Mouse (Mus musculus) lung, embryonic 14.5 days (tissue): ENCODE data around the gene Greb1. TPM values are rescaled to one million over a fixed set of nuclear protein-coding genes. Genes with fewer than 3 reads are reported as not detected.

ENCODE experiments used
- ATAC-seq: fragments of 200-750 bp; cut with Nextera tagmentation; 2 replicates; pipeline ENCODE4 v1.8.0; 2017; ENCODE audit warnings: mild to moderate bottlenecking, moderate TSS enrichment, moderate library complexity; ENCODE audit not compliant: insufficient read depth
- DNase-seq: peaks from one replicate; pipeline ENCODE4 v3.0.0-alpha.2; 2015
- H3K27ac ChIP-seq: fragments of 300-500 bp; sonication (generic); 2 replicates; pipeline ENCODE4 v1.5.1; 2014; ENCODE audit warnings: low read depth, mild to moderate bottlenecking, moderate library complexity
- H3K27me3 ChIP-seq: fragments of 300-500 bp; sonication (generic); 2 replicates; pipeline ENCODE4 v1.6.1; 2014; ENCODE audit warnings: low read length, control low read depth; ENCODE audit not compliant: insufficient read depth
- H3K36me3 ChIP-seq: fragments of 300-500 bp; sonication (generic); 2 replicates; pipeline ENCODE4 v1.6.1; 2014; ENCODE audit warnings: control low read depth; ENCODE audit not compliant: insufficient read depth
- H3K4me1 ChIP-seq: fragments of 300-500 bp; sonication (generic); 2 replicates; pipeline ENCODE4 v1.6.1; 2014; ENCODE audit warnings: antibody characterized with exemption, control low read depth; ENCODE audit not compliant: insufficient read depth
- H3K4me2 ChIP-seq: fragments of 300-500 bp; sonication (generic); 2 replicates; pipeline ENCODE4 v1.6.1; 2014; ENCODE audit warnings: mild to moderate bottlenecking
- H3K4me3 ChIP-seq: fragments of 300-500 bp; sonication (generic); 2 replicates; pipeline ENCODE4 v1.5.1; 2014; ENCODE audit warnings: low read depth, low read length
- H3K9ac ChIP-seq: fragments of 300-500 bp; sonication (generic); 2 replicates; pipeline ENCODE4 v1.6.1; 2014
- H3K9me3 ChIP-seq: fragments of 300-500 bp; sonication (generic); 2 replicates; pipeline ENCODE4 v1.6.1; 2016; ENCODE audit warnings: low read depth, low read length, control low read depth
- CTCF ChIP-seq: IDR thresholded peaks from 2 replicates; pipeline ENCODE4 v1.5.1; 2016; ENCODE audit warnings: antibody characterized with exemption, low read depth
- WGBS: fragments of 180-500 bp; shearing (Covaris S2); extraction: QIAGEN DNeasy Blood & Tissue Kit; methylation state at CpG from one replicate; pipeline ENCODE4 v1.1.7; 2014; 5-methylcytosine and 5-hydroxymethylcytosine counted together
- polyA plus RNA-seq: library from polyadenylated mRNA; unstranded; fragments of >200 nt; fragmentation: Nextera tagmentation; extraction: Ambion mirVana; gene quantifications from 2 replicates; pipeline ENCODE4 v1.2.1, GENCODE M21; 2014

Greb1 gene
- polyA plus RNA-seq, 1 experiment from 2014 or later: 4.4 TPM

GRCm38 (mm10) chr12:16778523-16778922 is 22.2 kb downstream of the Greb1 start:
- Histone ChIP-seq H3K9me3 (no peaks in the 10 kb centered on the region), H3K36me3 (no peaks in the 10 kb centered on the region), H3K27me3 (no peaks in the 10 kb centered on the region), H3K4me2 (no peak overlapping the region), H3K9ac (no peak overlapping the region), H3K4me1 (no peaks in the 10 kb centered on the region), H3K4me3 (no peak overlapping the region), H3K27ac (no peak overlapping the region)
- TF ChIP-seq CTCF: no peak
- DNase-seq (no peak), ATAC-seq (no peak)
- WGBS: 66% methylated on average over 5 of the region's 5 CpGs

GRCm38 (mm10) chr12:16775351-16775750 is 25.3 kb downstream of the Greb1 start:
- no peak overlapping the region for H3K4me2 ChIP-seq
- H3K36me3 ChIP-seq: no peaks in the 10 kb centered on the region
- H3K4me3 ChIP-seq: no peak overlapping the region
- no peaks in the 10 kb centered on the region for H3K4me1 ChIP-seq
- no peak overlapping the region for H3K27ac ChIP-seq
- DNase-seq (peak; percentile 18), ATAC-seq (no peak)
- no peak overlapping the region for H3K9ac ChIP-seq
- H3K9me3 ChIP-seq: no peaks in the 10 kb centered on the region
- WGBS: 61% methylated on average over 3 of the region's 3 CpGs
- TF ChIP-seq CTCF: no peak
- H3K27me3 ChIP-seq: no peaks in the 10 kb centered on the region

- Histone ChIP-seq H3K9ac (no peak overlapping the region), H3K27ac (no peak overlapping the region), H3K4me3 (no peak overlapping the region), H3K36me3 (no peaks in the 10 kb centered on the region), H3K4me1 (no peaks in the 10 kb centered on the region), H3K9me3 (no peaks in the 10 kb centered on the region), H3K4me2 (no peak overlapping the region), H3K27me3 (no peaks in the 10 kb centered on the region)
- ATAC-seq (no peak), DNase-seq (no peak)
- no peak for TF ChIP-seq CTCF
- 86% methylated on average over 4 of the region's 4 CpGs for WGBS
Observed at GRCm38 (mm10) chr12:16774605-16775004, 26.1 kb downstream of the Greb1 start.

DNA sequence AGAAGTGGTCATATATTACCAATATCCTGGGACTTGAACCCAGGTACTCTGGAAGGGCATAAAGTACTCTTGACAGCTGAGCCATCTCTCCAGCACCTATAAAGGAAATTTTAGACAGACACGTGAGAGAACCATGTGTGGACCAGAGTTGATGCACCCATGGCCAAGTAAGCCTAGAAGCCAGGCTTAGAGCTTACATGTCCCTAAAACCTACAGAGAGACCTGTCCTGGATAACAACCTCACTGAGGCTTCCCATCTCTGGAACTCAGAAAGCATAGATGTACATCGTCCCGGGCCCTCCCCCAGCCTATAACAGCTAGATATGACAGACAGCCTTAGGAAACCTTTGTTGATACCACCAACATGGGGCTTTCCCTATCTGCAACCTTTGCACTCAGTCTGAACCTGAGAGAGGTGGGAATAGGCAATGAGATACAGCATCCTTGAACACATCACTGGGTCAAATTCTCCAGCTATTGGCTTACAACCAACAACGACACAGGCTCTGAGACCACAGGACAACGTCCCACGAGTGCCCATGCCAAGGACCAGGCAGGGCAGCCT is 31.0 kb downstream of the Greb1 start:
- no peak overlapping the region for H3K4me3 ChIP-seq
- no peak overlapping the region for H3K27ac ChIP-seq
- no peaks in the 10 kb centered on the region for H3K27me3 ChIP-seq
- H3K4me2 ChIP-seq: no peak overlapping the region
- 83% methylated on average over 6 of the region's 6 CpGs for WGBS
- no peaks in the 10 kb centered on the region for H3K36me3 ChIP-seq
- H3K9me3 ChIP-seq: no peaks in the 10 kb centered on the region
- no peak for DNase-seq
- no peaks in the 10 kb centered on the region for H3K4me1 ChIP-seq
- ATAC-seq: no peak
- no peak overlapping the region for H3K9ac ChIP-seq
- TF ChIP-seq CTCF: no peak

GRCm38 (mm10) chr12:16768711-16769110 is 32.0 kb downstream of the Greb1 start:
- no peaks in the 10 kb centered on the region for H3K36me3 ChIP-seq
- DNase-seq (no peak), ATAC-seq (no peak)
- H3K4me1 ChIP-seq: no peaks in the 10 kb centered on the region
- no peak overlapping the region for H3K4me2 ChIP-seq
- no peak overlapping the region for H3K27ac ChIP-seq
- no peak overlapping the region for H3K9ac ChIP-seq
- no peaks in the 10 kb centered on the region for H3K27me3 ChIP-seq
- no peak overlapping the region for H3K4me3 ChIP-seq
- TF ChIP-seq CTCF: no peak
- no peaks in the 10 kb centered on the region for H3K9me3 ChIP-seq
- WGBS: 55% methylated on average over 2 of the region's 2 CpGs

DNA sequence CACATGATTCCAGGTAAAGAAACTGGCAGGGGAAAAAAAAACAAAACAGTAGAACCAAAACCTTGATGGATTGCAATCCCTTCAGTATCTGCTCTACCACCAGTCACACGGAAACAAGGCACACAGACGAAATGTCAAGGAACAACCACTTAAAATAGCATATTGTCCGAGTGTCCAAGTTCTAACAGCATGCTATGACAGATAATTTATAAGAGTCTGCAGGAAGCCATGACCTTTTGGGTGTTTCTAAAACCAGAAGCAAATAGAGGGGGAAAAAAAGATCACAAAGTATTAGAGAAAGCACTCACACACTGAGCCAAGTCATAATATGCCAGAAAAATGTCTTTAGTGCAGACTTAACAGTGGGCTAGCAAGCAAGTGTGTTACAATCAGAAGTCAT is 32.4 kb downstream of the Greb1 start:
- 21% methylated on average over 3 of the region's 3 CpGs for WGBS
- Histone ChIP-seq H3K9me3 (no peaks in the 10 kb centered on the region), H3K9ac (no peak overlapping the region), H3K27ac (no peak overlapping the region), H3K4me1 (no peaks in the 10 kb centered on the region), H3K27me3 (no peaks in the 10 kb centered on the region), H3K4me3 (no peak overlapping the region), H3K4me2 (no peak overlapping the region), H3K36me3 (no peaks in the 10 kb centered on the region)
- no peak for DNase-seq
- no peak for ATAC-seq
- TF ChIP-seq CTCF: no peak

DNA sequence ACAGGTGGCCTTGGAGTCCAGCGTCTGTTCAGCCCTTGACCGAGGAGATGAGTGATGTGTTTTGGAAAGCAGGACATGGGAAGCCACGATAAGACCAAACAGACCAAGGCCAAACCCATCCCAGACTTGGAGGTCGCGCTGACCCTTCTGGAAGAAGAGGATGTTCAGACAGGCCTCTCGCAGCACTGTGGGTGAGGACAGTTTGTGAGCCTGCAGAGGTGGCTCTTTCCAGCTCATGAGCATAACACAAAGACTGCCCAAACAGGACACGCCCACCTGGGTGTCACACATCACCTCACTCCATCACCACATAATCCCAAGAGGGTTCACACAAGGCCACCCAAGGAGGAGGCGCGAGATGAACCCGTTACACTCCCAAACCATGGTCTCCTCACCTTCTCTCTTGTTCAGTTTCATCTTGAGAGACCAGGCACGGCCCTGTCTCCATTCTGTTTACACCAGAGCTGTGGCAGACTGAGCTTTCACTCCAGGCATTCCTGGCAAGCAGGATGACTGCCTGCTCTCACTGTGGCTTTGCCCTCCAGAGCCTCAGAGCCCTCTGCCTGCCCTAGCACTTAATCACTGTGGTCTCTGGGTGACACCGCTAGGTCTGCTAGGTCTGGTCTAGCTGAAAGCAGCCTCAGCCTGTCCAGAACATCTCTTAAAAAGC is 35.8 kb downstream of the Greb1 start:
- no peak for TF ChIP-seq CTCF
- ATAC-seq: no peak; the same call in 1 of the 2 replicates
- no peaks in the 10 kb centered on the region for H3K4me1 ChIP-seq
- H3K9me3 ChIP-seq: no peaks in the 10 kb centered on the region
- H3K27ac ChIP-seq: no peak overlapping the region
- DNase-seq: no peak
- no peak overlapping the region for H3K4me2 ChIP-seq
- H3K36me3 ChIP-seq: no peaks in the 10 kb centered on the region
- no peak overlapping the region for H3K4me3 ChIP-seq
- H3K9ac ChIP-seq: no peak overlapping the region
- WGBS: 47% methylated on average over 12 of the region's 12 CpGs
- no peaks in the 10 kb centered on the region for H3K27me3 ChIP-seq
